Mouse (Mus musculus): Measurements from ENCODE around the gene Abhd14a. TPM values are rescaled to one million over a fixed set of nuclear protein-coding genes. Genes with fewer than 3 reads are reported as not detected.

Abhd14a gene
- total and polyA plus RNA-seq, 3 experiments = 5.7 to 24.0 (median 7.7) TPM

GRCm38 (mm10) chr9:106451298-106451697 is 3.8 kb upstream of the Abhd14a start:
- DNase-seq (ENCODE audit: low spot score) (no peak), ATAC-seq (ENCODE audit: extremely low read depth, insufficient number of reproducible peaks, low FRiP score, poor library complexity, severe bottlenecking) (no peak)
- no peaks in the 10 kb centered on the region for H3K9me3 ChIP-seq (replicated peaks)
- peaks cover 70% of the 10 kb centered on the region for H3K4me1 ChIP-seq (ENCODE audit: insufficient read depth, low read depth, low read length)
- no peak overlapping the region for H3K4me3 ChIP-seq (ENCODE audit: low read depth, low read length)
- H3K27me3 ChIP-seq (ENCODE audit: insufficient read depth, low read length) = peaks cover 62% of the 10 kb centered on the region
- TF ChIP-seq TAL1 (conservative IDR thresholded peaks at IDR 0.05; ENCODE audit: low read depth, low read length) (no peak), GATA2 (IDR thresholded peaks at IDR 0.05; ENCODE audit: borderline replicate concordance, low read depth, low read length) (no peak), CTCF (IDR thresholded peaks at IDR 0.05; ENCODE audit: low read depth, low read length) (no peak), GATA1 (IDR thresholded peaks at IDR 0.05; ENCODE audit: borderline replicate concordance, low read length) (no peak), POLR2AphosphoS5 (IDR thresholded peaks at IDR 0.05; ENCODE audit: insufficient replicate concordance, low read depth, low read length) (no peak)
- no peaks in the 10 kb centered on the region for H3K36me3 ChIP-seq (replicated peaks)

- Histone ChIP-seq H3K4me3 (ENCODE audit: low read depth, low read length) (no peak overlapping the region), H3K27me3 (ENCODE audit: insufficient read depth, low read length) (peaks cover 55% of the 10 kb centered on the region), H3K9me3 (replicated peaks) (no peaks in the 10 kb centered on the region), H3K36me3 (replicated peaks) (peaks cover 1% of the 10 kb centered on the region), H3K4me1 (ENCODE audit: insufficient read depth, low read depth, low read length) (peaks cover 75% of the 10 kb centered on the region)
- DNase-seq (ENCODE audit: low spot score) (no peak), ATAC-seq (ENCODE audit: extremely low read depth, insufficient number of reproducible peaks, low FRiP score, poor library complexity, severe bottlenecking) (no peak)
- no peak for TF ChIP-seq GATA2 (IDR thresholded peaks at IDR 0.05; ENCODE audit: borderline replicate concordance, low read depth, low read length)
- TF ChIP-seq GATA1 (IDR thresholded peaks at IDR 0.05; ENCODE audit: borderline replicate concordance, low read length) = no peak
- no peak for TF ChIP-seq TAL1 (conservative IDR thresholded peaks at IDR 0.05; ENCODE audit: low read depth, low read length)
- TF ChIP-seq POLR2AphosphoS5 (IDR thresholded peaks at IDR 0.05; ENCODE audit: insufficient replicate concordance, low read depth, low read length) = no peak
- TF ChIP-seq CTCF (IDR thresholded peaks at IDR 0.05; ENCODE audit: low read depth, low read length) = no peak
These were observed 3.2 kb upstream of the Abhd14a start for GRCm38 (mm10) chr9:106450661-106451060.

- Histone ChIP-seq H3K27me3 (ENCODE audit: insufficient read depth, low read length) (peaks cover 48% of the 10 kb centered on the region), H3K4me1 (ENCODE audit: insufficient read depth, low read depth, low read length) (peaks cover 73% of the 10 kb centered on the region), H3K4me3 (ENCODE audit: low read depth, low read length) (no peak overlapping the region), H3K36me3 (replicated peaks) (peaks cover 7% of the 10 kb centered on the region), H3K9me3 (replicated peaks) (no peaks in the 10 kb centered on the region)
- DNase-seq (ENCODE audit: low spot score) (no peak), ATAC-seq (ENCODE audit: extremely low read depth, insufficient number of reproducible peaks, low FRiP score, poor library complexity, severe bottlenecking) (no peak)
- TF ChIP-seq CTCF (IDR thresholded peaks at IDR 0.05; ENCODE audit: low read depth, low read length) (no peak), GATA1 (IDR thresholded peaks at IDR 0.05; ENCODE audit: borderline replicate concordance, low read length) (no peak), GATA2 (IDR thresholded peaks at IDR 0.05; ENCODE audit: borderline replicate concordance, low read depth, low read length) (no peak), TAL1 (conservative IDR thresholded peaks at IDR 0.05; ENCODE audit: low read depth, low read length) (no peak), POLR2AphosphoS5 (IDR thresholded peaks at IDR 0.05; ENCODE audit: insufficient replicate concordance, low read depth, low read length) (no peak)
These were observed 2.5 kb upstream of the Abhd14a start for GRCm38 (mm10) chr9:106449947-106450346.

- no peak for TF ChIP-seq GATA2 (IDR thresholded peaks at IDR 0.05; ENCODE audit: borderline replicate concordance, low read depth, low read length)
- 0 out of 2 replicates have a peak, but pooled peaks have one; percentile 44 for TF ChIP-seq CTCF (IDR thresholded peaks at IDR 0.05; ENCODE audit: low read depth, low read length)
- no peak for TF ChIP-seq TAL1 (conservative IDR thresholded peaks at IDR 0.05; ENCODE audit: low read depth, low read length)
- TF ChIP-seq GATA1 (IDR thresholded peaks at IDR 0.05; ENCODE audit: borderline replicate concordance, low read length) = no peak
- no peak for TF ChIP-seq POLR2AphosphoS5 (IDR thresholded peaks at IDR 0.05; ENCODE audit: insufficient replicate concordance, low read depth, low read length)
- DNase-seq (ENCODE audit: low spot score) (peak; percentile 70), ATAC-seq (ENCODE audit: extremely low read depth, insufficient number of reproducible peaks, low FRiP score, poor library complexity, severe bottlenecking) (peak; percentile 51; the same call in 1 of the 2 replicates)
- peaks cover 39% of the 10 kb centered on the region for H3K27me3 ChIP-seq (ENCODE audit: insufficient read depth, low read length)
- H3K9me3 ChIP-seq (replicated peaks) = no peaks in the 10 kb centered on the region
- peaks cover 20% of the 10 kb centered on the region for H3K36me3 ChIP-seq (replicated peaks)
- peaks cover 64% of the 10 kb centered on the region for H3K4me1 ChIP-seq (ENCODE audit: insufficient read depth, low read depth, low read length)
- H3K4me3 ChIP-seq (ENCODE audit: low read depth, low read length) = peak overlapping the region; percentile 54; the same call in 1 of the 2 replicates
These were observed 1.1 kb upstream of the Abhd14a start for GRCm38 (mm10) chr9:106448498-106449031.

- Histone ChIP-seq H3K4me1 (ENCODE audit: insufficient read depth, low read depth, low read length) (peaks cover 58% of the 10 kb centered on the region), H3K36me3 (replicated peaks) (peaks cover 24% of the 10 kb centered on the region), H3K9me3 (replicated peaks) (no peaks in the 10 kb centered on the region), H3K27me3 (ENCODE audit: insufficient read depth, low read length) (peaks cover 33% of the 10 kb centered on the region), H3K4me3 (ENCODE audit: low read depth, low read length) (peak overlapping the region; percentile 76; the same call in 1 of the 2 replicates)
- DNase-seq (ENCODE audit: low spot score) (no peak), ATAC-seq (ENCODE audit: extremely low read depth, insufficient number of reproducible peaks, low FRiP score, poor library complexity, severe bottlenecking) (no peak)
- TF ChIP-seq CTCF (IDR thresholded peaks at IDR 0.05; ENCODE audit: low read depth, low read length) = no peak
- no peak for TF ChIP-seq GATA2 (IDR thresholded peaks at IDR 0.05; ENCODE audit: borderline replicate concordance, low read depth, low read length)
- no peak for TF ChIP-seq TAL1 (conservative IDR thresholded peaks at IDR 0.05; ENCODE audit: low read depth, low read length)
- no peak for TF ChIP-seq GATA1 (IDR thresholded peaks at IDR 0.05; ENCODE audit: borderline replicate concordance, low read length)
These were observed 473 bp upstream of the Abhd14a start for GRCm38 (mm10) chr9:106447951-106448350.

- H3K4me3 ChIP-seq (ENCODE audit: low read depth, low read length) = no peak overlapping the region
These were observed 2.6 kb downstream of the Abhd14a start for GRCm38 (mm10) chr9:106444836-106445235.

More at GRCm38 (mm10) chr9:106444836-106445235, 2.6 kb downstream of the Abhd14a start:
- peaks cover 32% of the 10 kb centered on the region for H3K4me1 ChIP-seq (ENCODE audit: insufficient read depth, low read depth, low read length)
- H3K36me3 ChIP-seq (replicated peaks) = peaks cover 33% of the 10 kb centered on the region
- ATAC-seq (ENCODE audit: extremely low read depth, insufficient number of reproducible peaks, low FRiP score, poor library complexity, severe bottlenecking) = no peak
- no peak for DNase-seq (ENCODE audit: low spot score)
- TF ChIP-seq GATA1 (IDR thresholded peaks at IDR 0.05; ENCODE audit: borderline replicate concordance, low read length) (no peak), CTCF (IDR thresholded peaks at IDR 0.05; ENCODE audit: low read depth, low read length) (no peak), POLR2AphosphoS5 (IDR thresholded peaks at IDR 0.05; ENCODE audit: insufficient replicate concordance, low read depth, low read length) (no peak)
- peaks cover 5% of the 10 kb centered on the region for H3K27me3 ChIP-seq (ENCODE audit: insufficient read depth, low read length)
- H3K9me3 ChIP-seq (replicated peaks) = no peaks in the 10 kb centered on the region
